Mouse (Mus musculus) hindbrain, embryonic 14.5 days (tissue): Measurements from ENCODE around the gene Pfdn6. TPM values are rescaled to one million over a fixed set of nuclear protein-coding genes. Genes with fewer than 3 reads are reported as not detected.
"Not testable (repeated sequence)": the region's sequence is repeated elsewhere in the genome, so short reads cannot be mapped to it uniquely, and the experiment has no call there.

Experiments
- ATAC-seq: fragments of 200-750 bp; cut with Nextera tagmentation; 2 replicates; pipeline ENCODE4 v1.8.0; 2017; ENCODE audit warnings: moderate number of reproducible peaks, mild to moderate bottlenecking, moderate TSS enrichment, moderate library complexity; ENCODE audit not compliant: low FRiP score
- DNase-seq: peaks from one replicate; pipeline ENCODE4 v3.0.0-alpha.2; 2015; ENCODE audit warnings: low spot score
- H3K27ac ChIP-seq: fragments of 300-500 bp; sonication (generic); 2 replicates; pipeline ENCODE4 v1.5.1; 2014; ENCODE audit warnings: mild to moderate bottlenecking, moderate library complexity
- H3K27me3 ChIP-seq: fragments of 300-500 bp; sonication (generic); 2 replicates; pipeline ENCODE4 v1.6.1; 2014; ENCODE audit warnings: mild to moderate bottlenecking, low read length, mixed read lengths; ENCODE audit not compliant: control insufficient read depth, insufficient read depth
- H3K36me3 ChIP-seq: fragments of 300-500 bp; sonication (generic); replicated peaks from 2 replicates; pipeline ENCODE4 v1.6.1; 2014; ENCODE audit not compliant: control insufficient read depth, insufficient read depth
- H3K4me1 ChIP-seq: fragments of 300-500 bp; sonication (generic); replicated peaks from 2 replicates; pipeline ENCODE4 v1.6.1; 2014; ENCODE audit warnings: antibody characterized with exemption, low read length, mixed read lengths; ENCODE audit not compliant: control insufficient read depth, insufficient read depth
- H3K4me2 ChIP-seq: fragments of 300-500 bp; sonication (generic); replicated peaks from 2 replicates; pipeline ENCODE4 v1.6.1; 2014; ENCODE audit warnings: mild to moderate bottlenecking, moderate library complexity
- H3K4me3 ChIP-seq: fragments of 300-500 bp; sonication (generic); replicated peaks from 2 replicates; pipeline ENCODE4 v1.5.1; 2014; ENCODE audit warnings: mild to moderate bottlenecking, low read length
- H3K9ac ChIP-seq: fragments of 300-500 bp; sonication (generic); 2 replicates; pipeline ENCODE4 v1.6.1; 2014
- H3K9me3 ChIP-seq: fragments of 300-500 bp; sonication (generic); 2 replicates; pipeline ENCODE4 v1.6.1; 2016; ENCODE audit warnings: low read length; ENCODE audit not compliant: control insufficient read depth
- WGBS: fragments of 180-500 bp; shearing (Covaris S2); extraction: QIAGEN DNeasy Blood & Tissue Kit; methylation state at CpG from one replicate; pipeline ENCODE4 v1.1.7; 2014; 5-methylcytosine and 5-hydroxymethylcytosine counted together
- polyA plus RNA-seq: library from polyadenylated mRNA; unstranded; fragments of >200 nt; fragmentation: Nextera tagmentation; extraction: Ambion mirVana; gene quantifications from 2 replicates; pipeline ENCODE4 v1.2.1, GENCODE M21; 2014

Pfdn6 gene
- polyA plus RNA-seq, 1 experiment from 2014 or later: 161 TPM

- Histone ChIP-seq H3K36me3 (peaks cover 55% of the 10 kb centered on the region), H3K4me1 (peaks cover 39% of the 10 kb centered on the region), H3K4me3 (peak overlapping the region; percentile 46; the same call in 1 of the 2 replicates), H3K9ac (peak overlapping the region; percentile 73; the same call in 1 of the 2 replicates), H3K4me2 (peak overlapping the region; percentile 85)
- not testable (repeated sequence) for H3K27ac ChIP-seq, ATAC-seq, DNase-seq, H3K27me3 ChIP-seq, H3K9me3 ChIP-seq
- WGBS: 73% methylated on average over 12 of the region's 13 CpGs
Observed at GRCm38 (mm10) chr17:33952015-33952414, 11.9 kb upstream of the Pfdn6 start.

- Histone ChIP-seq H3K9me3 (no peaks in the 10 kb centered on the region), H3K27me3 (no peaks in the 10 kb centered on the region), H3K4me3 (peak within 1 kb of the TSS; percentile 46), H3K36me3 (peaks cover 61% of the 10 kb centered on the region), H3K9ac (peak within 1 kb of the TSS; percentile 73), H3K4me2 (peak within 1 kb of the TSS; percentile 85), H3K4me1 (peaks cover 34% of the 10 kb centered on the region), H3K27ac (peak within 1 kb of the TSS; percentile 88)
- peak; percentile 80 for ATAC-seq
- 2% methylated on average over 44 of the region's 45 CpGs for WGBS
- peak; percentile 84 for DNase-seq
Observed at GRCm38 (mm10) chr17:33951021-33951946, 11.1 kb upstream of the Pfdn6 start, which contains the start of gene B3galt4. Gene B3galt4 (minus strand): TSS chr17:33951488.

- H3K4me2 ChIP-seq: peak overlapping the region; percentile 85
- peaks cover 33% of the 10 kb centered on the region for H3K4me1 ChIP-seq
- ATAC-seq (no peak), DNase-seq (no peak)
- peak overlapping the region; percentile 88; the same call in 1 of the 2 replicates for H3K27ac ChIP-seq
- H3K9ac ChIP-seq: peak overlapping the region; percentile 73
- no peaks in the 10 kb centered on the region for H3K9me3 ChIP-seq
- H3K27me3 ChIP-seq: no peaks in the 10 kb centered on the region
- peak overlapping the region; percentile 46 for H3K4me3 ChIP-seq
- peaks cover 72% of the 10 kb centered on the region for H3K36me3 ChIP-seq
- WGBS: 76% methylated on average over 10 of the region's 10 CpGs
Observed at GRCm38 (mm10) chr17:33950131-33950625, 10.0 kb upstream of the Pfdn6 start.

- 89% methylated on average over 19 of the region's 19 CpGs for WGBS
- H3K27me3 ChIP-seq: no peaks in the 10 kb centered on the region
- no peaks in the 10 kb centered on the region for H3K9me3 ChIP-seq
- no peak for DNase-seq
- H3K36me3 ChIP-seq: peaks cover 81% of the 10 kb centered on the region
- peak overlapping the region; percentile 85; the same call in 1 of the 2 replicates for H3K4me2 ChIP-seq
- H3K9ac ChIP-seq: no peak overlapping the region
- no peak overlapping the region for H3K4me3 ChIP-seq
- H3K4me1 ChIP-seq: peaks cover 25% of the 10 kb centered on the region
- H3K27ac ChIP-seq: no peak overlapping the region
- no peak for ATAC-seq
Observed at GRCm38 (mm10) chr17:33948905-33949537, 8.9 kb upstream of the Pfdn6 start.

DNA sequence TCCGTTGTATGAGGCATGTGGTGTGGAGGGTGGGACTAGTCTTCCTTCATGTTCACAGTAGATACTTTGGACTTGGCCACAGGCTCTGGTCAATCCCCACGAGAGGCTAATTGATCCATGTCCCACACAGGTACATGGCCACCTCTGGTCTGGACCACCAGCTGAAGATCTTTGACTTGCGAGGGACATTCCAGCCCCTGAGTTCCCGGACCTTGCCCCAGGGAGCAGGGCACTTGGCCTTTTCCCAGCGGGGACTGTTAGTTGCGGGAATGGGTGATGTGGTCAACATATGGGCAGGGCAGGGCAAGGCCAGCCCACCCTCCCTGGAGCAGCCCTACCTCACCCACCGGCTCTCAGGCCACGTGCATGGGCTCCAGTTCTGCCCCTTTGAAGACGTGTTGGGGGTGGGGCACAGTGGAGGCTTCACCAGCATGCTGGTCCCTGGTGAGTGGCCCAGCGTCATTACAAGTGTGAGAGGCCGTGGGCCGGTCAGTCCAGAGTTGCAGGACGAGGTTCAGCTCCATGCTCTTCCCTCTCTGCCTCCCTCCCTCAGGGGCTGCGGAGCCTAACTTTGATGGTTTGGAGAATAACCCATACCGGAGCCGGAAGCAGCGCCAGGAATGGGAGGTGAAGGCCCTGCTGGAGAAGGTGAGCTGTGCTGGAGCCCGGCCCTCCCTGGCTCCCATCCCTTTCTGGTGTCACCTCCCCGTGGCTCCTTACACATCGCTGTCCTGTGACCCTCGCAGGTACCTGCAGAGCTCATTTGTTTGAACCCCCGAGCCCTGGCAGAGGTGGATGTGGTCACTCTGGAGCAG is 8.2 kb upstream of the Pfdn6 start:
- H3K4me1 ChIP-seq: peaks cover 23% of the 10 kb centered on the region
- no peak overlapping the region for H3K9ac ChIP-seq
- no peaks in the 10 kb centered on the region for H3K27me3 ChIP-seq
- H3K9me3 ChIP-seq: no peaks in the 10 kb centered on the region
- H3K4me2 ChIP-seq: no peak overlapping the region
- ATAC-seq (no peak), DNase-seq (no peak)
- no peak overlapping the region for H3K4me3 ChIP-seq
- H3K36me3 ChIP-seq: peaks cover 81% of the 10 kb centered on the region
- 89% methylated on average over 22 of the region's 22 CpGs for WGBS
- H3K27ac ChIP-seq: no peak overlapping the region

DNA sequence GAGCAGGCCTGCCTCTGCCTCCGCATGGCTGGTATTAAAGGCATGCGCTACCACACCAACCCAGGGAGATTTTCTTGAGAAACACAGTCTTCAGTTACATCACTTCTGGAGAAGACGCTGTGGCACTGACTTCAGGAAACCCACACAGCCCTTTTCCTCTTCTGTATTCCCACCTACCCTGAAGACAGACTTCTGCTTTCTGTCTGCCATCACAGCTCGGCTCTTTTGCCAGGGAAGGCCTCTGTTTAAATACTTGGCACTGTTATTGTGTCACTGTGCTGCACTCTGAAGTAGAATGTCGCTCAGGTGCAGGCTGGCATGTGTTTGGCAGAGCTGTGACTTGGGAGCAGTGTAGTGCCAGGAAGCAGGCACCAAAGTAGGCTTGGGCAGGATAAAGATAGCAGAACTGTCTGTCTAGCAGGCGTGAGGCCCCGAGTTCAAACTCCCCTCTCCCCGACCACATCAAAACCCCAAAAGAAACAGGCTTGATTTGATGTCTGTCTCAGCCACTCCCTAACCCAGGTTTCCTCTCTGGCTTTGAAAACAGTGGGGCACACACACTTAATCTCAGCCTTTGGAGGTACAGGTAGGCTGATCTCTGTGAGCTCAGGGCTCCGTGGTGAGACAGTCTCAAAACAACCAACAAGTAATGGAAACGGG is 7.4 kb upstream of the Pfdn6 start:
- Histone ChIP-seq H3K9me3 (no peaks in the 10 kb centered on the region), H3K27me3 (no peaks in the 10 kb centered on the region), H3K9ac (no peak overlapping the region), H3K4me1 (peaks cover 23% of the 10 kb centered on the region), H3K36me3 (peaks cover 80% of the 10 kb centered on the region), H3K4me3 (no peak overlapping the region), H3K4me2 (no peak overlapping the region), H3K27ac (no peak overlapping the region)
- DNase-seq (no peak), ATAC-seq (no peak)
- 94% methylated on average over 10 of the region's 10 CpGs for WGBS

- WGBS: 95% methylated on average over 15 of the region's 15 CpGs
- no peak overlapping the region for H3K4me2 ChIP-seq
- no peak overlapping the region for H3K4me3 ChIP-seq
- no peaks in the 10 kb centered on the region for H3K9me3 ChIP-seq
- DNase-seq (no peak), ATAC-seq (no peak)
- H3K27me3 ChIP-seq: no peaks in the 10 kb centered on the region
- H3K4me1 ChIP-seq: peaks cover 16% of the 10 kb centered on the region
- peaks cover 53% of the 10 kb centered on the region for H3K36me3 ChIP-seq
- H3K27ac ChIP-seq: no peak overlapping the region
- no peak overlapping the region for H3K9ac ChIP-seq
Observed at GRCm38 (mm10) chr17:33943454-33943853, 3.3 kb upstream of the Pfdn6 start.

GRCm38 (mm10) chr17:33941381-33941780 is 1.2 kb upstream of the Pfdn6 start:
- no peak for DNase-seq
- Histone ChIP-seq H3K4me1 (peaks cover 16% of the 10 kb centered on the region), H3K27ac (no peak overlapping the region), H3K9me3 (no peaks in the 10 kb centered on the region), H3K4me2 (peak overlapping the region; percentile 84), H3K9ac (peak overlapping the region; percentile 70), H3K27me3 (no peaks in the 10 kb centered on the region), H3K4me3 (peak overlapping the region; percentile 87), H3K36me3 (peaks cover 55% of the 10 kb centered on the region)
- ATAC-seq: no peak
- 63% methylated on average over 19 of the region's 19 CpGs for WGBS
